Mouse (Mus musculus) bone marrow macrophage, adult 2 months (primary cell): Measurements from ENCODE around the gene Elovl4. TPM values are rescaled to one million over a fixed set of nuclear protein-coding genes. Genes with fewer than 3 reads are reported as not detected.

ENCODE experiments used
- H3K27ac ChIP-seq: 2 replicates; pipeline ENCODE4 v1.5.1; 2012; ENCODE audit warnings: low read depth, low read length; ENCODE audit not compliant: insufficient read depth
- H3K4me1 ChIP-seq: 2 replicates; pipeline ENCODE4 v1.6.1; 2012; ENCODE audit warnings: low read length; ENCODE audit not compliant: control insufficient read depth, insufficient read depth
- H3K4me3 ChIP-seq: 2 replicates; pipeline ENCODE4 v1.5.1; 2012; ENCODE audit warnings: mild to moderate bottlenecking, low read length, moderate library complexity; ENCODE audit not compliant: insufficient read depth
- CTCF ChIP-seq: IDR thresholded peaks from 2 replicates; pipeline ENCODE4 v1.5.1; 2012; ENCODE audit warnings: low read depth, mild to moderate bottlenecking, low read length, moderate library complexity
- POLR2A ChIP-seq: IDR thresholded peaks from 2 replicates; pipeline ENCODE4 v1.6.1; 2012; ENCODE audit warnings: mild to moderate bottlenecking, low read depth, low read length, borderline replicate concordance
- polyA plus RNA-seq: library from polyadenylated mRNA; stranded (reverse); fragments of >200 nt; gene quantifications from 2 replicates; pipeline ENCODE4 v1.2.4, GENCODE M21; 2012; ENCODE audit not compliant: missing spikeins, insufficient read depth, insufficient read length

Elovl4 gene
- polyA plus RNA-seq = not detected in 2 replicates

DNA sequence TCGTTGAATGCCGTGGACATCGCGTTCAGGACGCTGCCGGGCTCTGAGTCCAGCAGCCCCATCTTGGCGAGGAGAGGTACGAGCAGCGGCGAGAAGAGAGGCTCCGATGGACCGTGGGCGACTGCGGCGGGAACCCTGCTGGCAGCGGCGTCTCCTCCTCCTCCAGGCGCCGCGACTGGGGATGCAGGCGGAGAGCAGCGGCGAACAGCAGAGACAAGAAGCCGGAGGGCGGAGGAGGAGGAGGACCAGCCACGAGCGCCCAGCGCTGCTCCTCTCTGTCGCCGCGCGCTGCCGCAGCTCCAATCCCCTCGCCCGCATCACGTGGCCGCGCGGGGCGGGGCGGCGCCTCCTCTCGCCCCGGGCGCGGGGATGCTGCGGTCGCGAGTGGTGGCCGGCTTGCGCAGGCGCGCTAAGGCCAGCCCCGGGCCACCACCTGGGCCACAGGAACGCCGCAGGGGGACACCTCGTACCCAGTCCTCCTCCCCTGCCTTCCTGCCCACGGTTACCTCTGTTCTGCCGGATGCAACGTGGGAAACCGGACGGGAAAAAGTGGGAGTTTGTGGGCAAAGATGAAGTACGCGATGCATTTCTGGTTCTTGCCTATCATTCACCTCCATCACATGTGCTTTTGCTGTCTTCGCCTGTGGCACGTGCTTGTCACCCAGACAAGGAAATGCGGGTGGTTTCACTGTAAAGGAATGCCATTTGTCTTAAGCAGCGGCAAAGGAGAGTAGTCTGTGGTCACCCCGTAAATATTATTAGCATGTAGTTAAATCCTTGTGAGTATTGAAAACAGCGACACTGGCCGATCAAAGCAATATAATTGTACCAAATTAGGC, at the start of gene Elovl4:
TSS of gene Elovl4 (minus strand) at position 301 of the 839 bp plus-strand sequence.
- TF ChIP-seq POLR2A (no peak), CTCF (no peak)
- Histone ChIP-seq H3K4me1 (peaks cover 2% of the 10 kb centered on the region; the same call in 1 of the 2 replicates), H3K27ac (no peak within 1 kb of the TSS), H3K4me3 (peak within 1 kb of the TSS; percentile 56)

DNA sequence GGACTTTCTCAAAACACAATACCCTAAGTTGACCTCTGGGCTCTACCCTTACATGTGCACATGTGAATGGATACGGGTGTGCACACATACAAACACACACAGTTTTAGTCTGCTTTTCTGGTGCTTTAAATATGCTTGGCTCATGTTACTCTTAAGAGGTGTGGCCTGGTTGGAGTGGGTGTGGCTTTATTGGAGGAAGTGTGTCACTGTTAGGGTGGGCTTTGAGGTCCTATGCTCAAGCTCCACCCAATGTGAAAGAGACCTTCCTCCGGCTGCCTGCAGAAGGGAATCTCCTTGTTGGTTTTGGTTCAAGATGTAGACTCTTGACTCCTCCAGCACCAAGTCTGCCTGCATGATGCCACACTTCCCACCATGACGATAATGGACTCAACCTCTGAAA, 46.4 kb upstream of the Elovl4 start:
- H3K4me1 ChIP-seq = no peaks in the 10 kb centered on the region
- H3K4me3 ChIP-seq = no peak overlapping the region
- no peak overlapping the region for H3K27ac ChIP-seq
- TF ChIP-seq CTCF (no peak), POLR2A (no peak)

DNA sequence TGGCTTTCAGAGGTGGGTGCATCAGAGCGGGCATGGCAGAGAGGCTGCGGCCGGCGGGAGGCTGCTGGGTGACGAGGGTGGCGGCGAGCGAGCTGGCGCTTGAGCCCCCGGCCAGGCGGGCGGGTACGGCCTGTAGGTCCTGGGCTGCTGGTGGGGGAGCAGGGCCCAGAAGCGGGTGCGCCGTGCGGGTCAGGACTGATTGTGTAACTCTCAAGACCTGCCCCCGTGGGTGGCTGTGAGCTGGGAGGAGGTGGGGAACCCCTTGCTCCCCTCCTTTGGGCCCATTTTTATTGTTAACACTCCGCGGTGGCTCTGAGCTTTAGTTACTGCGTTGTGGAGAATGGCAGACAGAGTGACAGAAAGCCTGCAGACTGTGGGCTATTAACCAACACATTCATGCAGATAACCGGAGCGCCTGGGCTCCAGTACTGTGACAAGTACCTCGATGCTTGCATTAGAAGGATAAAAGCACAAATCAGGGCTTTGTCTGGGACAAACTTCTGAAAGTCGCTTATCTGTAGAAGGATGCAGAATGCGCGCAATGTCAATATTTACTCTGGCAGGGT, 28.8 kb upstream of the Elovl4 start:
- peaks cover 8% of the 10 kb centered on the region for H3K4me1 ChIP-seq

DNA sequence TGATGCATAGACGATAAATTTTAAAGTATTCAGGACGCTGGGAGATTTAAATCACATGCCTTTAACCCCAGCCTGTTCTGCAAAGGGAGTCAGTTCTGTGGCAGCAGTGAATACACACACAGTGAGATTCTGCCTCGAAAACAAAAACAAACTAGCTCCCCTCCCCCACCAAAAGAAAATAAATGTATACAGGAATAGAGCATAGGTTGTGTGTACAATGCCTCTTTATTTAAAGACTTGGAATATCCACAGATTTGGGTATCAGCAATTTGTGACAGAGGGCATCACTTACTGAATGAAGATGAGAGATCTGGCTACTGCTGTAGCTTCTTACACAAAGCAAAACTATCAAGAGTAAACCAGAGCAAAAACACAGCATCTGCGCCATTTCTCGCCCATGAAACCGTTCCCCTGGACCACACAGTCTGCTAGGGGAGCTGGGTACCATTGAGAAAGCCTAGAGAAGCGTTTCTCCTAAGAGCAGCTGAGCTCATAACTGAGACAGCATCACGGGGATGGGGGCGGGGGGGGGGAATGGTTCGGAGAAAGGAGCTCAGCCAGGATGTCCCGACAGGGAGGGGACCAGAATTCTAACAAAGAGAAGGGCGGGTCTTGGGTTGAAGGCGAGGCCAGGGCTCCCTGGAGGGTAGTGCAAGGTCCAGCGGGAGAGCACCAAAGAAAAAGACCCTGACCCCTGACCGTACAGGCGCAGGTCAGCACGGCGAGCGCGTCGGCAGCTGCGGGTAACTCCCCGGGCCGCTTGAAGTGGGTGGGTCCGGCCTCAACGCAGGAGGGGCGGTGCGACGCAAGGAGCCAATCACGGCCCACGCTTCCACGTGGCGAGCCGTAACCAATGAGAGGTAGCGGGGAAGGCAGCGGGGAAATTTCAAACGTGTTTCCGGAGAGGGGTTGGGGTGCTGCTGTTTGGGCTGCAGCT, 28.0 kb upstream of the Elovl4 start, which contains the start of gene Ttk:
TSS of gene Ttk (plus strand) at position 879 of the 937 bp plus-strand sequence.
- H3K4me3 ChIP-seq = peak within 1 kb of the TSS; percentile 92

More for the DNA sequence above, 28.8 kb upstream of the Elovl4 start:
- H3K27ac ChIP-seq = no peak overlapping the region
- no peak for TF ChIP-seq CTCF
- TF ChIP-seq POLR2A = no peak
- H3K4me3 ChIP-seq = peak overlapping the region; percentile 92

DNA sequence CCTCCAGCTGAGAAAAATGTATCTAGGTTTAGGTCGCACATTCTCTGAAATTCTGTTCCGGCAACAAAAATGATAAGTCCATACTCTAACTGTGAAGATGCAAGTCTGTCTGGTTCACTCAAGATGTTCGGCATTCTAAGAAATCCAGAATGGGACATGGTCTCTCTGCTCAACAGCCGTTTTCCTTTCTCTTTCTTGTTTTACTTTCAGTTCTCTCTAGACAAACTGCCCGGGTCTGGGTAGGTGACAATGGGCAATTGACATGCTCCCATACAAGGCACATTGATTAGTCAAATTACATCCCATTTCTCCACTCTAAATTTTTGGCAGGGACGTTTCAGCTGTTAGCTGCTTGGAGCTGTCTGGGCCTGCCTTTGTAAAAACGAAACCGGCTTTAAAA, 25.1 kb upstream of the Elovl4 start:
- Histone ChIP-seq H3K4me3 (peak overlapping the region; percentile 47), H3K4me1 (peaks cover 8% of the 10 kb centered on the region), H3K27ac (no peak overlapping the region)
- TF ChIP-seq POLR2A (no peak), CTCF (no peak)

More for the DNA sequence above, 28.0 kb upstream of the Elovl4 start, which contains the start of gene Ttk:
- peak within 1 kb of the TSS; percentile 37; the same call in 1 of the 2 replicates for H3K27ac ChIP-seq
- peaks cover 8% of the 10 kb centered on the region for H3K4me1 ChIP-seq
- TF ChIP-seq CTCF = no peak
- no peak for TF ChIP-seq POLR2A

DNA sequence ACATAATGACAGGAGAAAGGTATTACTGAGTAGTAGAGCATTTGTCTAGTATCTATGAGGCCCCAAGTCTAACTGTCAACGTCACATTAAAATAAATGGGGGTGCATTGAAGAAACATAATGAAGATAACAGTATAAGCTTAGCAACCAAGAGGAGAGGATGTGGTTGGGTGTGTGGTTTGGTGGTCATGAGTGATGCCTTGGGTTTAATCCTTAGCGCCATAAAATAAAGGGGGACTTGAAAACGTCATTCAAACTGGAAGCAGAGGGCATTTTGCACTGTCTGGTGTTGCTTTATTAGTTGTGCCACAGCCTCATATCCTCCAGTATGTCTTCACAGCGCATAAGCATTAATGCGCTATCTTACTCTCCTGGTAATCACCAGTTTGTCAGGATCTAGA, 23.8 kb upstream of the Elovl4 start:
- Histone ChIP-seq H3K4me1 (peaks cover 7% of the 10 kb centered on the region), H3K27ac (no peak overlapping the region), H3K4me3 (no peak overlapping the region)
- TF ChIP-seq POLR2A (no peak), CTCF (no peak)

DNA sequence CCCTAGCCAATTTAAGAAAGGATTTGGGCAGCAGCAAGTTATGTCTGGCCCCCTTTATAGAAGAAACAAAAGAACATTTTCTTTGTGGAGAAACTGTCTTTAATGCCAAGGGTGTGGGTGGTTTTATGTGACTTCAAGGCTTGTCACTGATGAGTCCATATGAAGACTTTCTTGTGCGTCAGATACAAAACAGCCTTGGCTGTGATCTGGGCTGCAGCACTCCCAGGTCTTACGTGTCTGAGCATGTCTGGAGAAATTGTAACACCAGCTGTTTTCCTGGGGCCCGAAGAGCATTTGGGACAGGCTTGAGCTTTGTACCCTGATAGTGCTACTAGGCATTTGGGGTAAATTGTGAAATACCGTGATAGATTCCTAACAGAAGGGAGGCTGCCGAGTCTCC, 16.8 kb upstream of the Elovl4 start:
- no peak overlapping the region for H3K4me3 ChIP-seq
- H3K27ac ChIP-seq = no peak overlapping the region
- TF ChIP-seq POLR2A (no peak), CTCF (no peak)
- H3K4me1 ChIP-seq = no peaks in the 10 kb centered on the region; the same call in 1 of the 2 replicates

DNA sequence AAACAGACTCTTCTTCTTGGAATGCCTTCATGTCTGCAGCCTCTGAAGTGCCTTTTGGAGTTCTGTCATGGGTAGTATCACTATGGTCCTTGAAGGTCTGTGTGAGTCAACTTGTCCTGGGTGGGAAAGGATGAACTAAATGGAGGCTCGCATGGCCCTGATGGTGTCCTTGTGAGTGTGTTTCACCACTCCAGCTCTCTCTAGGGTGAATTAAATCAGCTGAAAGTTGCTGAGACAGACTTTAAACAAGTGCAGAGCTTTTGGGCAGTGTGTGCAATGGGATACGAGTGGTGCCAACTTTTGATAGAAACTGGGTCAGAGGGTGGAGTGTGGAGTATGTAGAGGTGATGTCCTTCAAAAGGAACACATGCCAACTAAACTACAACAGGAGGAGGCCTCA, 14.9 kb upstream of the Elovl4 start:
- H3K4me3 ChIP-seq = no peak overlapping the region
- TF ChIP-seq CTCF (no peak), POLR2A (no peak)
- H3K4me1 ChIP-seq = no peaks in the 10 kb centered on the region; the same call in 1 of the 2 replicates
- H3K27ac ChIP-seq = no peak overlapping the region

DNA sequence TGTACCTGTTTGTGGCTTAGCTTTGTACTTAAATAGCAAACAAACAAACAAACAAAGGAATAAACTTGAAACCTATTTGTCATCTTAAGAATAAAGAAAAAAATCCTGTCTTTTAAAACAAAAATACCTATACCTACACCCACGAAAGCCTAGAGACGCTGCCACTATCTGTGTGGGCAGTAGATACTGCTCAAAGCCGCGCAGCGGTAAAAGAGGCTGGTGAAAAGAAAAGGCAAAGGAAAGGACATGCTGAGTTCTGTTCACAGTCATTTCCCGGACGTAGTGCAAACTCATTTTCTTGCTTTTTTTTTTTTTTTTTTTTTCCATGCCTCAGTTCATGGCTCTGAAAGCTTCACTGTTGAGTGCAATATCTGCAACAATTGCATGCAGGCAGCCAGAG, 13.1 kb upstream of the Elovl4 start:
- TF ChIP-seq CTCF (no peak), POLR2A (no peak)
- no peak overlapping the region for H3K27ac ChIP-seq
- no peak overlapping the region for H3K4me3 ChIP-seq
- H3K4me1 ChIP-seq = no peaks in the 10 kb centered on the region; the same call in 1 of the 2 replicates
